Mouse (Mus musculus) ZHBTc4 (cell line): ENCODE data around the gene Ccdc185.

Experiments
- DNase-seq: peaks from one replicate; pipeline ENCODE4 v3.0.0-alpha.2; 2011; ENCODE audit warnings: low read depth, low spot score

Gene Ccdc185

DNA sequence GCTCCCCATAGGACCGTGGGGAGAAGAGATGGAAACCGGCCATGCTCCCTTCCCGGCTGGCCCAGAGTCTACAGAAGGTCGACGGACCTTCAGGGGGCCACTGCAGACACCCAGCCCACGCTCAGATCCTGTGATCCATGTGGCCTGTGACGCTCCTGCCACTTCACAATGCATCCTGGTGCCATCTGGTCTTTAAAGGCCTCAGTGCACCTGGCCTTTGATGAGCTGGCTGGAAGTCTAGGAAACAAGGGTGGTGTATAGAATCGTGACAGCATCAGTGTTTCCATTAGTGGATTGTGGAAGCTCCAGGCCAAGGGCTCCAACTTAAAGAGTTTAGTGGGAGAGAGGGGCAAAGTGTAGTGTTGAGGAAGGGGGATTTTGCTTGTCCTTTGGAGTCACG is at the start of gene Ccdc185:
Ccdc185 (minus strand) TSS at position 101 of the 400 bp plus-strand sequence.
- no peak for DNase-seq

DNA sequence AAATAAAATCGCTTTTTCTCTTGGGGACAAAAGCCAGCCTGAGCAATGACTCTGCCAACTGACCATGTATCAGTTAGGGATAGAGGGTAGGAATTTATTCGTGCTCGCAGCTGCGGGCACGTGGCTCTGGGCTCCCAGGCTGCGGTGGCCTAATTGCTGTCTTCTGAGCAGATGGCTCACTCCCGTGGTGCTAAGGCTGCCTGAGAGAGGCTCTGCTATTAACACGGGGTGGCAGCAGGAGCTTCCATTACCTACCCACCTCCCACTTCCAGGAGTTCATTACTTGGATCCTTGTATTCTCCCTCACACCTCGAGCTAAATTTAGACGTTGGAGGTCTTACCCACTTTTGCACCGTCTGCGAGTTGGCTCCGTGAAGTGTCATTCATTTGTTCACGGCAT is 48.1 kb upstream of the Ccdc185 start:
- no peak for DNase-seq

DNA sequence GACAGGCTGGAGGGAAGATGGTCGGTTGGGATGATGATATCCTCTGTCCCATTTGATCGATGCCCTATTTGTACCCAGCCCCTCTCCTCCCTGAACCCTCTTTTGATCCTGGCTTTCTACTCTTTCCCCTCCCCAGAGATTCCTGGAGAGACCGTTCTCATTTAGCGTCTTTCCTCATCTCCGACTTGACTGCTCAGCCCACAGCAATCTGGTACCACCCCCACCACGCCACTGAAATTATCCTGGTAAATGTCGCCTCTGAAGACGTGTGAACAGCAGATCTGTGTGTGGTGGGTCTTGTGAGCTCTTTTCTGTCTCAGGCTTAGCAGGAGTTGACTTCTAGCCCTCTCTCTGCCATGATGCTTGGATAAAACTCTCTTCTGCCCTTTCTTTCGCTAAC is 45.6 kb upstream of the Ccdc185 start:
- DNase-seq, result no peak

DNA sequence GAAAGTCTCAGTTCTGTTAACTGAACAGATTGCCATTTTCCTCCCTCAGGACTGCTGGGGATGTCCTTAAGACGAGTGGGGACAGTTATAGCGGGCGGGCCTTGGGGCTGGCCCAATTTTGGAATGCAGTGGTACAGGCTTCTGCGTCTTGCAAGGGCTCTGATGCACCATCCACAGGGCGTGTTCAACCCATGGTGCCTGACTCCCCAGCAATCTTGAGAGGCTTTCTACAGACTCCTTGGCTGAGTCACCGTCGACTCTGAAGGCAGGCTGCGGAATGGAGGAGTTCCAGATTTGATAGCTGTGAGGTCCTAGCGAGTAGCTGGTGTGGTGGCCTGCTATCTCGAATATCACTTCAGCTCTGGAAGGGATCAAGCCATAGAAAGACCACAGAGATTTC is 45.2 kb upstream of the Ccdc185 start:
- DNase-seq, result no peak

- peak; percentile 86 for DNase-seq
These were observed 43.6 kb upstream of the Ccdc185 start for GRCm38 (mm10) chr1:182792521-182793071.

DNA sequence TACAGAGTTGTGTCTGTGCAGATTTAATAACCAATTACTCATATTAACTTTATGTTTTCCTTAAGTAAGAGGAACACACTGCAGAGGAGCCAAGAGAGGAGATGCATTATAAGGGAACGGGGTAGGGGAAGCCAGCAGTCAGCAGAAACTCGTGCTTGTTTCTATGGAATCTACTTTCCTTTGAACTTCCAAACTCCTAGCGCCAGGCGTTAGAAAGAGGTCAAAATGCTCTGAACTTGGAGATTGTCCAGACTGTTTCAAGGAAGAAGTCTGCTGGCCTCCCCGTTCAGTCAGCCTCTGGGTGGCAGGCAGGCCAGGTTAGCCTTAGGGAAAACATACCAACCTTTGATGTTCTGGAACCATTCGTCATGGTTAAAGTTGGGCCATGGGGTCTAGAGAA is 39.9 kb upstream of the Ccdc185 start:
- no peak for DNase-seq

DNA sequence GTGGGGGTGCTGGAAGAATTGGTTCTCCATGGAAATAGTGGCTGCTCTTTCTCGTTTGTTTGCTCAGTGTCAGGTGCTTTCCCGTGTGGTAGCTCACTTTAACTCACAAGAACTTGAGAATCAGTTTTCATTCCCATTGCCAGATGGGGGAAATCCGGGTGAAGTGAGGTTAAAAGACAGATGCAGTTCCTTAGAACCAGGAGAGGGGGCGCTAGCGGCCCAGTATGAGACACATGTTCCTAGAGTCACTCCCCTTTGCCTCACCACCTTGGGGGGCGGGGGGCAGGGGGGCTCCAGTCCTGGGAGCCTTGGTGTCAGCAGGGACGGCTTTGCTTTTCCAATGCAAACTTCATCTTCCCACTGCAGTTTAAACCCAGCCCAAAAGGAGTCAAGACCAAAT is 38.0 kb upstream of the Ccdc185 start:
- peak; percentile 19 for DNase-seq

GRCm38 (mm10) chr1:182785504-182785903 is 36.5 kb upstream of the Ccdc185 start:
- DNase-seq, result no peak

GRCm38 (mm10) chr1:182784784-182785183 is 35.8 kb upstream of the Ccdc185 start:
- no peak for DNase-seq

GRCm38 (mm10) chr1:182783774-182784173 is 34.8 kb upstream of the Ccdc185 start:
- DNase-seq, result no peak

DNA sequence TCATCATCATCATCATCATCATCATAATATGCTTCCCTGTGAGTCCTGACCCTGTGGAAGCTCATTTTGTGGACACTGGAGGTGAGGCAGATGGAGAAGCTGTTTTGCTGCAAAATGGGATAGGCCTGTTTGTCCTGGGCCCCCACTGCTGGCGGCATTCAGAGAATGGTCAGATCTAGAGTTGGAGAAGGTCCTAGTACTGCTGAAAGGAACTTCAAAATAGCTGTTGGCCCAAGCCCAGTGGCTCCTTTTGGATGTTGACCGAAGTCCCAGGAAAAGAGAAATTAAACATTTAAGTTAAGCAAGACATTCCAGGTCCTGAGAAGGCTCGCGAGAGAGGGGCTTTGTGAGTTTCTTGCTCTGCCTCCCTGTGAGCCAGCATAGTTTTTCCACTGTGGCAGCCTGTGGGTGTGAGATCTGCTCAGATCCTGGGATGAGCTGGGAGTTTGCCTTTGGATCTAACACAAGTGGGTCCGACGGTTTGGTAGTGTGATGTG is 30.1 kb upstream of the Ccdc185 start:
- no peak for DNase-seq

- DNase-seq, result peak; percentile 7
These were observed 29.2 kb upstream of the Ccdc185 start for GRCm38 (mm10) chr1:182778225-182778624.

DNA sequence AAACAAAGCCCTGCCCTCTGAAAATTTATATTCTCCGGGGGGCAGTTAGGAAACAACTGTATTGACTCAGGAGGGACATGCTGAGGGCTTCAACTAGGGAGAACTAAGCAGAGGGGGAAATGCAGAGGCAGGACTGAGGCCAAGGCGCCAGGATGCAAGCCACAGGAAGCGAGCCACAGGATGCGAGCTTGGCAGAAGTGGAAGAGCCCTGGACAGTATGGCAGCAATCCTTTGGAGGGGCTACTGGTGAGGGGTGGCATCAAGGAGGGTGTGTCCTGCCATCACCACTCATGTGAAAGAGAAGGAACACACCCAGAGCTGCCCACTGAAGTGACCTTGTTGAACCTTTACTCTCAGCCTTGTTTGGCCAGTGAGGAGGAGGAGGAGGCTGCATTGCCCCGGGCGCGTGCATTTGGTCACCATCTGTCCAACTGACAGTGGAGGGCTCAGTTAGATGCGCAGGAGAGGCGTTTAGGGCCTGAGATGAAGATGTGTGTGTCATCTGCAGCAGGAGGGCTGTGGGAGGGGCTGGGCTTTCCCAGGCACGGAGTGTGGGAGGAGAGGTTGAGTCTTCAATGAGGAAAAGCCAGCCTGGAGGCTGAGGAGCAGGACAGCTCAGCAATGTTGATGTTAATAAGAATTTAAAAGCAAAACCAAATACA is 27.9 kb upstream of the Ccdc185 start:
- no peak for DNase-seq

DNA sequence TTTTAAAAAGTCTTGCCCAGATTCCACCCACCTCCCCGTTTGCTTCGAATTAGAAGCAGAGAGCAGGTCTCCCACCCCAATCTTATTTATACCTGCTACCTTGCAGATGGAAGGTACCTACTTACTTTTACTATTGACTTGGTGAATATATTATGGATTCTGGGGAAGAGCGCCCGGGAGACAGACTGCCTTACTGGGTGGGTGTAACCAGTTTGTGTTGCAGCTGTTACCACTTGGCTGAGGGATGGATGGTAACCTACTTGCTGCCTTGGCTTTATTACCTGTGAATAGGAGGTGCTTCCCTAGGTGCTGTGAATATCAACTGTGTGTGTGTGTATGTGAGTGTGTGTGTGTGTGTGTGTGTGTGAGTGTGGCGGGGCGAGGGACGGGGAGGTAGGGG is 26.6 kb upstream of the Ccdc185 start:
- no peak for DNase-seq

GRCm38 (mm10) chr1:182764541-182765281 is 15.7 kb upstream of the Ccdc185 start:
- DNase-seq, result peak; percentile 40

DNA sequence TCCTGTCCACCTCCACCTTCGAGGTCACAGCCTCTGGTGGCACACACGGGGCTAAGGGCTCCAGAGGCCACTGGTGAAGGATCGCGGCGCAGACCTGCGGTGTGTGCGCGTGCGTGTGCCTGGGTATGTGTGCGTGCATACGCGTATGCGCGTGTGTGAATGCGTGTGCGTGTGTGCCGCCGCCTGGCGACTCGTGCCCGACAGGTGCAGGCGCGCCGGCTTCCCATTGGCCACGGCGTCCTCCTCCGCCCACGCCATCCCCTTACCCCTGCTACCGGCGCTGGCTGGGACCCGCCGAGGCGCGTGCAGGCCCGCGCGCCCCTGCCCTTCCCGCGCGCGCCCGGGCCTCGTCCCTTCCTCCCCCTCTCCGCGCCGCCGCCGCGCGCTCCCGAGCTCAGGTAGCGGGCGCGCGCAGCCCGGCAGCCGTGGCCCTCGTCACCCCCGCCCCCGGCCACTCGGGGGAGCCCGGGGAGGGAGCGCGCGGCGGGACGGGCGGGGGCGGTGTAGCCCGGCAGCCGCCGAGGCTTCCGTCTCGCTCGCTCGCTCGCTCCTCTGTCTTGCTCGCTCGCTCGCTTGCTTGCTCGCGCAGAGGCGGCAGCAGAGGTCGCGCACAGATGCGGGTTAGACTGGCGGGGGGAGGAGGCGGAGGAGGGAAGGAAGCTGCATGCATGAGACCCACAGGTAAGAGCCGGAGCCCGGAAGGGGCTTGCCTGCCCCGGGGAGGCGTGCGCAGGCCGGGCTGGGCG is 14.9 kb upstream of the Ccdc185 start, which contains the start of gene Susd4:
Susd4 (plus strand) TSS at position 145 of the 746 bp plus-strand sequence.
- DNase-seq, result peak; percentile 92

DNA sequence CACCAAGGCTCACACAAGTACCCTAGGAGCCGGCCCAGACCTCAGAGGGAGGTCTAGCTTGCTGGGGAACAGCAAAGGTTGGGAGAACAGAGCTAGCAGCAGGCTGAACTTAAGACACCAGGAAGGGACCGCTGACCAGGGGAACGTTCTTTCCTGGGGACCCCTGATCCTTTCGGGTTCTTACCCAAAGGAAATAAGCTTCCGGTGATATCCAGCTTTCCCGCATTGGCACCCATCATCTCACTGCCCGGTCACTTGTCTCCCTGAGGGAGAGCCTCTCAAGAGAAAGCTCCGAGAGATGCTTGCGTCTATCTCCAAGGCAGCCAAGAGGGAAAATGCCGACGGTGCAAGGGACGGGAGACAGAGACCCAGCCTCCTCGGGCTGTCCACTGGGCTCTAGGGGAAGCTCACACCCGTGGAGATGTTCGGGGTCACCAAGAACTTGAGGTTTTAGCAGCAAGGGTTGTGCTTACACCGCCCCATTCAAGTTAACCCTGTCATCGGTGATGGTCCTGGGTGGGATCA is 14.3 kb upstream of the Ccdc185 start:
- DNase-seq, result no peak

DNA sequence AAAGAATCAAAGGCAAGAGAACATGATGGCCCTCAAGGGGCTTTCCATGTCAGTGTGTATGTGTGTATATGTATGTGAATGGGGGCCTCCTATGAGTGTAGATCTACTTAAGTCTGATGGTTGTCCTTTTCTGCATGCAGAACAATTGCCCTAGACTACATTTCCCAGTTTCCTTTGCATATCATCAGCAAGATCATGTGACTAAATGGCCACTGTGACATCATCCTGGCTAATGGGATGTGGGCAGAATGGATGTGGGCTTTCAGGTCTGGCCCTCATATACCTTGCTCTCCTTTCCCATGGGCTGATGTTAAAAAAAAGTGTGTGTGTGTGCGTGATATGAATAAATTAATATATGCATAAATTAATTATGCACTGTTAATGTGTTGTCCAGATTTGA is 9.8 kb upstream of the Ccdc185 start:
- no peak for DNase-seq

- DNase-seq, result no peak
These were observed 5.9 kb upstream of the Ccdc185 start for GRCm38 (mm10) chr1:182754865-182755264.

DNA sequence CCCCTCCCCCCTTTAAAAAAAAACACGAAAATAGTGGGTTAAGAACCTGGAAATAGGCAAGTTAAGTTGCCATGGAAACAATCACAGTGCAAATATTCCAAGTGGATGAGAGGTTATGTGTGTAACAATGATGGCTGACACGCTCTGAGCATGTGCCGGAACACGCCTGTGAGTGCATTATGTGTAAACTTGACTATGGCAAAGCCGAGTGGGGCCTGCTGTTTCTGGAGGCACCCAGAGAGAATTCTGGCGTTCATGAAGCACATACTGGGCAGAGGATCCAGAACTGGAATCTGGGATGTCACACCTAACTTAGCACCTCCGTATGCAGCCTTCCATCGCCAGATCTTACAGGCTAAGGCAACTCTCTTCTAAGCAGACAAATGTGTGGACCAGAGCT is 4.7 kb upstream of the Ccdc185 start:
- DNase-seq, result no peak

DNA sequence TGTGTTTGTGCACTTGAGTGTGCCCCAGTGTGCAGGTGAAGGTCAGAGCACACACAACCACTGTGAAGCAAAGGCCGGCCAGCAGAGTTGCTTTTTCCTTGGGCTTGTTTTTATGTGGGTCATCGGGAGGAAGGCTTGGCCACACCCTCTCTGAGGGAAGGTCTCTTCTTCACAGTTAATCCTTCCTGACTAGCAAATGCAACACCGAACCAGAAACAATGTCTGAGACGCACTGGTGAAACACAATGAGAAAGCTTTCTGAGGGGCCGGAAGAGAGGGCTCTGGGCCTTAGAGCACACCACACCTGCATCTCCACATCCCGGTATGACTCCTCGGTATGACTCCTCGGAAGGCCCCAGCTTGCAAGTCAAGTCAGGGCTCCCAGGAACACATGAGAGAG is 2.3 kb upstream of the Ccdc185 start:
- DNase-seq, result no peak

- peak; percentile 52 for DNase-seq
These were observed 1.1 kb downstream of the Ccdc185 start for GRCm38 (mm10) chr1:182747834-182748233.
